Mouse (Mus musculus) liver, embryonic 16.5 days (tissue): ENCODE data around the gene Olfr632. TPM values are rescaled to one million over a fixed set of nuclear protein-coding genes. Genes with fewer than 3 reads are reported as not detected.
"Not testable (repeated sequence)": the region's sequence is repeated elsewhere in the genome, so short reads cannot be mapped to it uniquely, and the experiment has no call there.

ENCODE experiments used
- ATAC-seq: fragments of 200-750 bp; cut with Nextera tagmentation; 2 replicates; pipeline ENCODE4 v1.8.0; 2017; ENCODE audit warnings: low read depth, mild to moderate bottlenecking, moderate number of reproducible peaks, moderate library complexity
- H3K27ac ChIP-seq: fragments of 300-500 bp; sonication (generic); 2 replicates; pipeline ENCODE4 v1.5.1; 2014; ENCODE audit warnings: mild to moderate bottlenecking, low read length
- H3K27me3 ChIP-seq: fragments of 300-500 bp; sonication (generic); 2 replicates; pipeline ENCODE4 v1.6.1; 2014; ENCODE audit warnings: low read depth, low read length, mixed read lengths; ENCODE audit not compliant: control insufficient read depth, insufficient read depth
- H3K36me3 ChIP-seq: fragments of 300-500 bp; sonication (generic); 2 replicates; pipeline ENCODE4 v1.6.1; 2014; ENCODE audit warnings: mild to moderate bottlenecking; ENCODE audit not compliant: control insufficient read depth, insufficient read depth
- H3K4me1 ChIP-seq: fragments of 300-500 bp; sonication (generic); 2 replicates; pipeline ENCODE4 v1.6.1; 2014; ENCODE audit warnings: low read depth, low read length, mixed read lengths; ENCODE audit not compliant: control insufficient read depth
- H3K4me2 ChIP-seq: fragments of 300-500 bp; sonication (generic); 2 replicates; pipeline ENCODE4 v1.6.1; 2014; ENCODE audit warnings: low read depth, low read length, mixed read lengths
- H3K4me3 ChIP-seq: fragments of 300-500 bp; sonication (generic); 2 replicates; pipeline ENCODE4 v1.5.1; 2014; ENCODE audit warnings: low read depth, mild to moderate bottlenecking, low read length
- H3K9ac ChIP-seq: fragments of 300-500 bp; sonication (generic); 2 replicates; pipeline ENCODE4 v1.6.1; 2014; ENCODE audit warnings: low read depth, low read length
- H3K9me3 ChIP-seq: fragments of 300-500 bp; sonication (generic); replicated peaks from 2 replicates; pipeline ENCODE4 v1.6.1; 2016; ENCODE audit warnings: low read length; ENCODE audit not compliant: control insufficient read depth
- WGBS: fragments of 180-500 bp; shearing (Covaris S2); extraction: QIAGEN DNeasy Blood & Tissue Kit; methylation state at CpG from one replicate; pipeline ENCODE4 v1.1.7; 2014; ENCODE audit not compliant: insufficient replicate concordance; 5-methylcytosine and 5-hydroxymethylcytosine counted together
- polyA plus RNA-seq: library from polyadenylated mRNA; unstranded; fragments of >200 nt; fragmentation: Nextera tagmentation; extraction: Ambion mirVana; gene quantifications from 2 replicates; pipeline ENCODE4 v1.2.1, GENCODE M21; 2015

Gene Olfr632
- polyA plus RNA-seq, 1 experiment from 2014 or later = 0.18 TPM

GRCm38 (mm10) chr7:103944137-103944536 is 10.0 kb downstream of the Olfr632 start, which contains the start of gene Olfr633:
TSS of gene Olfr633 (plus strand) at chr7:103944437.
- peaks cover 6% of the 10 kb centered on the region; the same call in 1 of the 2 replicates for H3K4me1 ChIP-seq
- no peak within 1 kb of the TSS for H3K27ac ChIP-seq
- no peak within 1 kb of the TSS for H3K4me2 ChIP-seq
- no peaks in the 10 kb centered on the region for H3K36me3 ChIP-seq
- H3K9me3 ChIP-seq = no peaks in the 10 kb centered on the region
- H3K9ac ChIP-seq = no peak within 1 kb of the TSS
- no peaks in the 10 kb centered on the region for H3K27me3 ChIP-seq
- H3K4me3 ChIP-seq = no peak within 1 kb of the TSS
- no peak for ATAC-seq

- not testable (repeated sequence) for H3K27me3 ChIP-seq, H3K9me3 ChIP-seq, H3K4me2 ChIP-seq, H3K36me3 ChIP-seq, ATAC-seq, H3K4me3 ChIP-seq, H3K4me1 ChIP-seq, H3K27ac ChIP-seq, H3K9ac ChIP-seq
- WGBS = 86% methylated on average over 22 of the region's 22 CpGs
Observed at GRCm38 (mm10) chr7:103966873-103967272, 32.7 kb downstream of the Olfr632 start.

- no peaks in the 10 kb centered on the region for H3K4me1 ChIP-seq
- 59% methylated on average over 1 of the region's 1 CpGs for WGBS
- H3K4me2 ChIP-seq = no peak within 1 kb of the TSS
- H3K27me3 ChIP-seq = no peaks in the 10 kb centered on the region
- H3K27ac ChIP-seq = no peak within 1 kb of the TSS
- H3K36me3 ChIP-seq = no peaks in the 10 kb centered on the region
- H3K9me3 ChIP-seq = no peaks in the 10 kb centered on the region
- H3K4me3 ChIP-seq = no peak within 1 kb of the TSS
- no peak within 1 kb of the TSS for H3K9ac ChIP-seq
- ATAC-seq = no peak
Observed at GRCm38 (mm10) chr7:103970852-103971251, 36.7 kb downstream of the Olfr632 start, which contains the start of gene Olfr635. TSS of gene Olfr635 (plus strand) at chr7:103971152.

GRCm38 (mm10) chr7:103971782-103972181 is 37.6 kb downstream of the Olfr632 start:
- no peak for ATAC-seq
- Histone ChIP-seq H3K27ac (no peak overlapping the region), H3K36me3 (no peaks in the 10 kb centered on the region), H3K9me3 (no peaks in the 10 kb centered on the region), H3K4me1 (no peaks in the 10 kb centered on the region), H3K4me2 (no peak overlapping the region), H3K9ac (no peak overlapping the region), H3K4me3 (no peak overlapping the region), H3K27me3 (no peaks in the 10 kb centered on the region)
- WGBS = 8% methylated on average over 1 of the region's 1 CpGs

Other genes starting within 250 kb of the Olfr632 start
- not detected in 2 replicates for gene Olfr243, start 219.7 kb upstream of the Olfr632 start, polyA plus RNA-seq
- gene Olfr628, start 204.0 kb upstream of the Olfr632 start, polyA plus RNA-seq = not detected in 2 replicates
- 0.07 TPM in 1 of 2 replicates, not detected in the other for gene Olfr629, start 189.4 kb upstream of the Olfr632 start, polyA plus RNA-seq
- not detected in 2 replicates for gene Olfr630, start 177.0 kb upstream of the Olfr632 start, polyA plus RNA-seq
- not detected in 2 replicates for gene Olfr69, start 162.8 kb upstream of the Olfr632 start, polyA plus RNA-seq
- not detected in 2 replicates for gene Olfr68, start 154.6 kb upstream of the Olfr632 start, polyA plus RNA-seq
- not detected in 2 replicates for gene Olfr67, start 142.5 kb upstream of the Olfr632 start, polyA plus RNA-seq
- 43,947 and 47,652 TPM in 2 replicates for gene Hbb-bt, start 120.4 kb upstream of the Olfr632 start, polyA plus RNA-seq
- 113,562 and 115,549 TPM in 2 replicates for gene Hbb-bs, start 106.3 kb upstream of the Olfr632 start, polyA plus RNA-seq
- 0.22 TPM in 1 of 2 replicates, not detected in the other for gene Hbb-bh2, start 93.8 kb upstream of the Olfr632 start, polyA plus RNA-seq
- 24.9 and 31.8 TPM in 2 replicates for gene Hbb-bh1, start 91.2 kb upstream of the Olfr632 start, polyA plus RNA-seq
- 114 and 115 TPM in 2 replicates for gene Hbb-y, start 81.1 kb upstream of the Olfr632 start, polyA plus RNA-seq
- gene Olfr66, start 48.1 kb upstream of the Olfr632 start, polyA plus RNA-seq = not detected in 2 replicates
- gene Olfr64, start 39.9 kb upstream of the Olfr632 start, polyA plus RNA-seq = not detected in 2 replicates
- not detected in 2 replicates for gene Olfr65, start 30.9 kb upstream of the Olfr632 start, polyA plus RNA-seq
- 0.13 TPM in 1 of 2 replicates, not detected in the other for gene Olfr631, start 5.5 kb upstream of the Olfr632 start, polyA plus RNA-seq
- not detected in 2 replicates for gene Olfr633, start 10.1 kb downstream of the Olfr632 start, polyA plus RNA-seq
- not detected in 2 replicates for gene Olfr635, start 36.8 kb downstream of the Olfr632 start, polyA plus RNA-seq
- not detected in 2 replicates for gene Olfr638, start 64.4 kb downstream of the Olfr632 start, polyA plus RNA-seq
- not detected in 2 replicates for gene Olfr639, start 83.0 kb downstream of the Olfr632 start, polyA plus RNA-seq
- not detected in 2 replicates for gene Olfr640, start 91.2 kb downstream of the Olfr632 start, polyA plus RNA-seq
- not detected in 2 replicates for gene Olfr641, start 101.1 kb downstream of the Olfr632 start, polyA plus RNA-seq
- not detected in 2 replicates for gene Olfr642, start 118.3 kb downstream of the Olfr632 start, polyA plus RNA-seq
- gene 4930516K23Rik, start 127.1 kb downstream of the Olfr632 start, polyA plus RNA-seq = not detected in 2 replicates
- not detected in 2 replicates for gene Olfr644, start 137.5 kb downstream of the Olfr632 start, polyA plus RNA-seq
- not detected in 2 replicates for gene Olfr645, start 151.1 kb downstream of the Olfr632 start, polyA plus RNA-seq
- not detected in 2 replicates for gene Olfr646, start 170.5 kb downstream of the Olfr632 start, polyA plus RNA-seq
- not detected in 2 replicates for gene Ubqln5, start 195.5 kb downstream of the Olfr632 start, polyA plus RNA-seq
- not detected in 2 replicates for gene Olfr643, start 203.1 kb downstream of the Olfr632 start, polyA plus RNA-seq
- gene Ubqln3, start 208.9 kb downstream of the Olfr632 start, polyA plus RNA-seq = not detected in 2 replicates
- not detected in 2 replicates for gene Ubqlnl, start 216.2 kb downstream of the Olfr632 start, polyA plus RNA-seq
- gene Olfm5, start 230.5 kb downstream of the Olfr632 start, polyA plus RNA-seq = not detected in 2 replicates
- 0.04 and 0.05 TPM in 2 replicates for gene Olfr648, start 249.0 kb downstream of the Olfr632 start, polyA plus RNA-seq